Mouse (Mus musculus) hindbrain, postnatal 0 days (tissue): ENCODE measurements at regions not wholly inside any gene's neighbourhood (a gene's known extent, or its start where the extent isn't known, plus 50 kb on each side); places are given as distances from the start of the nearest gene placed in this dataset.

Experiments
- ATAC-seq: fragments of 200-750 bp; cut with Nextera tagmentation; 2 replicates; pipeline ENCODE4 v1.8.0; 2017; ENCODE audit warnings: mild to moderate bottlenecking, moderate TSS enrichment, moderate library complexity
- DNase-seq: peaks from one replicate; pipeline ENCODE4 v3.0.0-alpha.2; 2015; ENCODE audit warnings: low spot score
- H3K27ac ChIP-seq: fragments of 300-500 bp; sonication (generic); 2 replicates; pipeline ENCODE4 v1.5.1; 2014; ENCODE audit warnings: mild to moderate bottlenecking
- H3K27me3 ChIP-seq: fragments of 300-500 bp; sonication (generic); 2 replicates; pipeline ENCODE4 v1.6.1; 2014; ENCODE audit warnings: low read length, mixed read lengths; ENCODE audit not compliant: insufficient read depth
- H3K36me3 ChIP-seq: fragments of 300-500 bp; sonication (generic); 2 replicates; pipeline ENCODE4 v1.6.1; 2014; ENCODE audit warnings: low read length, mixed read lengths; ENCODE audit not compliant: insufficient read depth
- H3K4me1 ChIP-seq: fragments of 300-500 bp; sonication (generic); 2 replicates; pipeline ENCODE4 v1.6.1; 2014; ENCODE audit warnings: antibody characterized with exemption, low read length, mixed read lengths; ENCODE audit not compliant: insufficient read depth
- H3K4me2 ChIP-seq: fragments of 300-500 bp; sonication (generic); 2 replicates; pipeline ENCODE4 v1.6.1; 2014; ENCODE audit warnings: low read depth, mild to moderate bottlenecking, low read length, moderate library complexity, mixed read lengths
- H3K4me3 ChIP-seq: fragments of 300-500 bp; sonication (generic); 2 replicates; pipeline ENCODE4 v1.5.1; 2014; ENCODE audit warnings: low read length
- H3K9ac ChIP-seq: fragments of 300-500 bp; sonication (generic); replicated peaks from 2 replicates; pipeline ENCODE4 v1.6.1; 2014; ENCODE audit warnings: mild to moderate bottlenecking, low read length, moderate library complexity, mixed read lengths
- H3K9me3 ChIP-seq: fragments of 300-500 bp; sonication (generic); 2 replicates; pipeline ENCODE4 v1.6.1; 2016; ENCODE audit warnings: low read length, mixed read lengths
- CTCF ChIP-seq: IDR thresholded peaks from 2 replicates; pipeline ENCODE4 v1.5.1; 2016; ENCODE audit warnings: antibody characterized with exemption, control low read depth, low read depth
- WGBS: fragments of 180-500 bp; shearing (Covaris S2); extraction: QIAGEN DNeasy Blood & Tissue Kit; methylation state at CpG from one replicate; pipeline ENCODE4 v1.1.7; 2014; 5-methylcytosine and 5-hydroxymethylcytosine counted together

- no peak for ATAC-seq
These were observed 566.9 kb downstream of the Tmem132b start for GRCm38 (mm10) chr5:126098433-126098832.

GRCm38 (mm10) chr5:126099931-126100330 lies 568.4 kb downstream of the Tmem132b start:
- Histone ChIP-seq H3K27ac (no peak overlapping the region), H3K4me2 (no peak overlapping the region), H3K9ac (no peak overlapping the region), H3K4me3 (no peak overlapping the region), H3K9me3 (no peaks in the 10 kb centered on the region), H3K27me3 (no peaks in the 10 kb centered on the region), H3K4me1 (no peaks in the 10 kb centered on the region), H3K36me3 (no peaks in the 10 kb centered on the region)
- WGBS = 78% methylated on average over 8 of the region's 8 CpGs
- no peak for ATAC-seq
- DNase-seq = peak; percentile 33
- no peak for TF ChIP-seq CTCF

More at GRCm38 (mm10) chr5:126098433-126098832, 566.9 kb downstream of the Tmem132b start:
- no peak for TF ChIP-seq CTCF
- DNase-seq = no peak
- Histone ChIP-seq H3K9ac (no peak overlapping the region), H3K27ac (no peak overlapping the region), H3K36me3 (no peaks in the 10 kb centered on the region), H3K4me1 (no peaks in the 10 kb centered on the region), H3K27me3 (no peaks in the 10 kb centered on the region), H3K9me3 (no peaks in the 10 kb centered on the region), H3K4me2 (no peak overlapping the region), H3K4me3 (no peak overlapping the region)
- 84% methylated on average over 7 of the region's 7 CpGs for WGBS

- Histone ChIP-seq H3K27me3 (no peaks in the 10 kb centered on the region), H3K9ac (no peak overlapping the region), H3K36me3 (no peaks in the 10 kb centered on the region), H3K4me3 (no peak overlapping the region), H3K4me2 (no peak overlapping the region), H3K9me3 (no peaks in the 10 kb centered on the region), H3K27ac (no peak overlapping the region), H3K4me1 (no peaks in the 10 kb centered on the region)
- DNase-seq = no peak
- WGBS = 76% methylated on average over 5 of the region's 5 CpGs
- no peak for ATAC-seq
- no peak for TF ChIP-seq CTCF
These were observed 572.9 kb downstream of the Tmem132b start for GRCm38 (mm10) chr5:126104464-126104863.

- no peak for DNase-seq
- Histone ChIP-seq H3K27me3 (no peaks in the 10 kb centered on the region), H3K4me3 (no peak overlapping the region), H3K4me1 (no peaks in the 10 kb centered on the region), H3K4me2 (no peak overlapping the region), H3K36me3 (no peaks in the 10 kb centered on the region), H3K9me3 (no peaks in the 10 kb centered on the region), H3K9ac (no peak overlapping the region), H3K27ac (no peak overlapping the region)
- WGBS = 73% methylated on average over 1 of the region's 1 CpGs
- ATAC-seq = no peak
- TF ChIP-seq CTCF = no peak
These were observed 573.3 kb downstream of the Tmem132b start for GRCm38 (mm10) chr5:126104883-126105282.

- ATAC-seq = no peak
- no peaks in the 10 kb centered on the region for H3K9me3 ChIP-seq
- no peak for DNase-seq
- TF ChIP-seq CTCF = no peak
- H3K36me3 ChIP-seq = no peaks in the 10 kb centered on the region
- WGBS = 89% methylated on average over 1 of the region's 1 CpGs
- no peaks in the 10 kb centered on the region for H3K27me3 ChIP-seq
- H3K4me3 ChIP-seq = no peak overlapping the region
- H3K9ac ChIP-seq = no peak overlapping the region
- H3K4me2 ChIP-seq = no peak overlapping the region
- H3K4me1 ChIP-seq = no peaks in the 10 kb centered on the region
- H3K27ac ChIP-seq = no peak overlapping the region
These were observed 573.9 kb downstream of the Tmem132b start for GRCm38 (mm10) chr5:126105446-126105845.

- no peak for ATAC-seq
- H3K27ac ChIP-seq = no peak overlapping the region
- H3K9ac ChIP-seq = no peak overlapping the region
- H3K9me3 ChIP-seq = no peaks in the 10 kb centered on the region
- no peak for TF ChIP-seq CTCF
- H3K4me1 ChIP-seq = no peaks in the 10 kb centered on the region
- DNase-seq = no peak
- H3K4me2 ChIP-seq = no peak overlapping the region
- H3K27me3 ChIP-seq = no peaks in the 10 kb centered on the region
- H3K36me3 ChIP-seq = no peaks in the 10 kb centered on the region
- 78% methylated on average over 5 of the region's 5 CpGs for WGBS
- no peak overlapping the region for H3K4me3 ChIP-seq
These were observed 575.4 kb downstream of the Tmem132b start for GRCm38 (mm10) chr5:126107020-126107419.

GRCm38 (mm10) chr5:126108837-126109236 lies 577.3 kb downstream of the Tmem132b start:
- WGBS = 70% methylated on average over 3 of the region's 3 CpGs
- H3K27ac ChIP-seq = no peak overlapping the region
- no peak overlapping the region for H3K9ac ChIP-seq
- no peaks in the 10 kb centered on the region for H3K4me1 ChIP-seq
- ATAC-seq = no peak
- DNase-seq = no peak
- H3K4me3 ChIP-seq = no peak overlapping the region
- H3K4me2 ChIP-seq = no peak overlapping the region
- TF ChIP-seq CTCF = no peak
- H3K27me3 ChIP-seq = no peaks in the 10 kb centered on the region
- H3K9me3 ChIP-seq = no peaks in the 10 kb centered on the region
- H3K36me3 ChIP-seq = no peaks in the 10 kb centered on the region
